Mouse (Mus musculus): ENCODE results near the gene Ifnar2. TPM values are rescaled to one million over a fixed set of nuclear protein-coding genes. Genes with fewer than 3 reads are reported as not detected.

Ifnar2 gene
- polyA plus RNA-seq, 1 experiment from 2014 or later = 41.7 TPM

GRCm38 (mm10) chr16:91381606-91382005 is 9.0 kb downstream of the Ifnar2 start:
- Histone ChIP-seq H3K4me2 (ENCODE audit: low read length) (no peak overlapping the region), H3K27me3 (replicated peaks; ENCODE audit: control insufficient read depth, insufficient read depth, low read length) (no peaks in the 10 kb centered on the region), H3K36me3 (ENCODE audit: control insufficient read depth, insufficient read depth, low read length) (peaks cover 10% of the 10 kb centered on the region), H3K27ac (ENCODE audit: low read depth, low read length) (no peak overlapping the region), H3K4me1 (ENCODE audit: control insufficient read depth, insufficient read depth, low read depth, low read length) (no peaks in the 10 kb centered on the region; the same call in 1 of the 2 replicates), H3K9ac (ENCODE audit: low read depth, low read length) (no peak overlapping the region), H3K9me3 (ENCODE audit: control insufficient read depth, low read length) (no peaks in the 10 kb centered on the region), H3K4me3 (ENCODE audit: low read length) (no peak overlapping the region)
- no peak for ATAC-seq
- WGBS = 84% methylated on average over 4 of the region's 4 CpGs

- Histone ChIP-seq H3K27me3 (replicated peaks; ENCODE audit: control insufficient read depth, insufficient read depth, low read length) (no peaks in the 10 kb centered on the region), H3K27ac (ENCODE audit: low read depth, low read length) (no peak overlapping the region), H3K4me2 (ENCODE audit: low read length) (no peak overlapping the region), H3K9me3 (ENCODE audit: control insufficient read depth, low read length) (no peaks in the 10 kb centered on the region), H3K9ac (ENCODE audit: low read depth, low read length) (no peak overlapping the region), H3K36me3 (ENCODE audit: control insufficient read depth, insufficient read depth, low read length) (peaks cover 10% of the 10 kb centered on the region), H3K4me3 (ENCODE audit: low read length) (no peak overlapping the region), H3K4me1 (ENCODE audit: control insufficient read depth, insufficient read depth, low read depth, low read length) (no peaks in the 10 kb centered on the region; the same call in 1 of the 2 replicates)
- ATAC-seq = no peak
- WGBS = 89% methylated on average over 9 of the region's 9 CpGs
Observed at GRCm38 (mm10) chr16:91382261-91382790, 9.7 kb downstream of the Ifnar2 start.

GRCm38 (mm10) chr16:91384221-91384620 is 11.6 kb downstream of the Ifnar2 start:
- no peak overlapping the region for H3K9ac ChIP-seq (ENCODE audit: low read depth, low read length)
- no peak overlapping the region for H3K4me3 ChIP-seq (ENCODE audit: low read length)
- ATAC-seq = no peak
- H3K9me3 ChIP-seq (ENCODE audit: control insufficient read depth, low read length) = no peaks in the 10 kb centered on the region
- 88% methylated on average over 4 of the region's 4 CpGs for WGBS
- no peaks in the 10 kb centered on the region for H3K27me3 ChIP-seq (replicated peaks; ENCODE audit: control insufficient read depth, insufficient read depth, low read length)
- H3K27ac ChIP-seq (ENCODE audit: low read depth, low read length) = no peak overlapping the region
- peaks cover 18% of the 10 kb centered on the region for H3K36me3 ChIP-seq (ENCODE audit: control insufficient read depth, insufficient read depth, low read length)
- no peaks in the 10 kb centered on the region for H3K4me1 ChIP-seq (ENCODE audit: control insufficient read depth, insufficient read depth, low read depth, low read length)
- no peak overlapping the region for H3K4me2 ChIP-seq (ENCODE audit: low read length)

DNA sequence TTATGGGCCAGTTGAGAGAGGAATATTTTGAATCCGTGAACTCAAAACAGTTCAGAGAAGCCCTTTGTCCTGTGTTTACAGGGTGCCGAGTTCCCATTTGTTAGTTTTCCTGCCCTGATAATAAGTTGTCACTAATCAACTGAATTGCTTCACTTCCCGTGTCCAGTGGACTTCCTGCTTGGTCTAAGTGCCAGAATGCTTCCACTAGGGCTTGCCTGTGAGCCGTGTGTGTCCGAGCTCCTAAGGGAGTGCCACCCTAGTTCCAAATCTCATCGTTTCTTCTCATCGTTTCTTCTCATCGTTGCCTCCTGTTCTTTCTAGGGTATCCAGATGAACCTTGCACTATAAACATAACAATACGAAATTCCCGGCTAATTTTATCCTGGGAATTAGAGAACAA is 13.0 kb downstream of the Ifnar2 start:
- 0 out of 2 replicates have a peak overlapping the region, but pooled peaks have one; percentile 48 for H3K27ac ChIP-seq (ENCODE audit: low read depth, low read length)
- no peak overlapping the region for H3K4me2 ChIP-seq (ENCODE audit: low read length)
- H3K4me1 ChIP-seq (ENCODE audit: control insufficient read depth, insufficient read depth, low read depth, low read length) = no peaks in the 10 kb centered on the region
- peaks cover 18% of the 10 kb centered on the region for H3K36me3 ChIP-seq (ENCODE audit: control insufficient read depth, insufficient read depth, low read length)
- no peaks in the 10 kb centered on the region for H3K9me3 ChIP-seq (ENCODE audit: control insufficient read depth, low read length)
- ATAC-seq = no peak
- H3K9ac ChIP-seq (ENCODE audit: low read depth, low read length) = no peak overlapping the region
- H3K4me3 ChIP-seq (ENCODE audit: low read length) = no peak overlapping the region
- WGBS = 55% methylated on average over 10 of the region's 10 CpGs
- H3K27me3 ChIP-seq (replicated peaks; ENCODE audit: control insufficient read depth, insufficient read depth, low read length) = no peaks in the 10 kb centered on the region

DNA sequence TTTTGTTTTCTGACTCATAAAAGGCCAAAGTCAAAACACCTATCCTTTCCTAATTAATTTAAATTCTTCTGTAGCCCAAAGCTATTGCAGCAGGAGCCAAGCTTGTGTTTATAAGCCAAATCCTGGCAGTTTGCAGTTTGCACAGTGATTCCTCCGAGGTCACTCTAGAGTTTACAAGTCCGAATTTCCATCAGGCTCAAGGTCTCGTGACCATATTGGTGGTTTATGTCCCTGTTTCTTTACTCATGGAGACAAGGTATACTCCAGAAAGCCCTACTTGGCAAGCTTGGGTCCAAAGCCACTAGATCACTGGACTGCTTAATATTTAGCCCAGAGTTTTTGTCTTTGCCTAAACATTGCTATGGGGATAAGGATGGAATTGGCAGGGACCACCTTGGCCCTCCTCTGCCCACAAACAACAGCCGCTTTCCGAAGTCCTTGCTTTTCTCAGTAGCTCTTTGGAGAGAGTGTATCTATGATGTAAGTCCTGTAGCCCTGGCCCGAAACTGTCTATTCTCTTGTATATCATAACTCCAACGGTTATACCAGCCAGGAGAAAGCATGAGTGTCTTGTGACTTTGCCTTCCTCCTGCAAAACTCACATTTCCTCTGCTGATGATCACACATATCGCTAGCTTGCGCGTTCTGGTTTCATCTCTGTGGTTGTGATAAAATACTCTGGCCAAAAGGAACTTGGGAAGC is 14.0 kb downstream of the Ifnar2 start:
- Histone ChIP-seq H3K9ac (ENCODE audit: low read depth, low read length) (no peak overlapping the region), H3K4me2 (ENCODE audit: low read length) (no peak overlapping the region), H3K36me3 (ENCODE audit: control insufficient read depth, insufficient read depth, low read length) (peaks cover 18% of the 10 kb centered on the region), H3K4me3 (ENCODE audit: low read length) (no peak overlapping the region), H3K27ac (ENCODE audit: low read depth, low read length) (no peak overlapping the region), H3K9me3 (ENCODE audit: control insufficient read depth, low read length) (no peaks in the 10 kb centered on the region), H3K27me3 (replicated peaks; ENCODE audit: control insufficient read depth, insufficient read depth, low read length) (no peaks in the 10 kb centered on the region), H3K4me1 (ENCODE audit: control insufficient read depth, insufficient read depth, low read depth, low read length) (no peaks in the 10 kb centered on the region)
- WGBS = 89% methylated on average over 10 of the region's 10 CpGs
- no peak; the same call in 1 of the 2 replicates for ATAC-seq

DNA sequence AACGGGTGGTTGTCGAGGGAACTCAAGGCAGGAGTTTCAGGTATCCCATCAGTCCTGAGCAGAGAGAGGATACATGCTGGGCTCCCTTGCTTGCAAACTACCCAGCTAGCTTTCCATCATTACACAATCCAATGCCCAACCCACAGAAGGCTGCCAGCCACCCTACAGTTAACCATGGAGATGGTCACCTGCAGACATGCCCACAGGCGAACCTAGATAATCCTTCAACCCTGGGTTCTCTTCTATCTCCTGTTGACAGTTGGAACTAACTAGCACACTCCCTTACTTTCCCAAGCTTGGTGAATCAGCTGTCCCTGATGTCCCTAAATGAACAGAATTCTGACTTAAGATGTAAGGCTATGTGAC is 14.5 kb downstream of the Ifnar2 start:
- no peak overlapping the region for H3K4me3 ChIP-seq (ENCODE audit: low read length)
- 74% methylated on average over 3 of the region's 3 CpGs for WGBS
- H3K4me1 ChIP-seq (ENCODE audit: control insufficient read depth, insufficient read depth, low read depth, low read length) = no peaks in the 10 kb centered on the region
- peaks cover 21% of the 10 kb centered on the region for H3K36me3 ChIP-seq (ENCODE audit: control insufficient read depth, insufficient read depth, low read length)
- H3K4me2 ChIP-seq (ENCODE audit: low read length) = no peak overlapping the region
- H3K27ac ChIP-seq (ENCODE audit: low read depth, low read length) = no peak overlapping the region
- no peak for ATAC-seq
- no peaks in the 10 kb centered on the region for H3K9me3 ChIP-seq (ENCODE audit: control insufficient read depth, low read length)
- H3K9ac ChIP-seq (ENCODE audit: low read depth, low read length) = no peak overlapping the region
- H3K27me3 ChIP-seq (replicated peaks; ENCODE audit: control insufficient read depth, insufficient read depth, low read length) = no peaks in the 10 kb centered on the region

GRCm38 (mm10) chr16:91390100-91390499 is 17.5 kb downstream of the Ifnar2 start:
- Histone ChIP-seq H3K4me3 (ENCODE audit: low read length) (no peak overlapping the region), H3K9ac (ENCODE audit: low read depth, low read length) (no peak overlapping the region), H3K9me3 (ENCODE audit: control insufficient read depth, low read length) (no peaks in the 10 kb centered on the region), H3K27me3 (replicated peaks; ENCODE audit: control insufficient read depth, insufficient read depth, low read length) (no peaks in the 10 kb centered on the region), H3K4me2 (ENCODE audit: low read length) (no peak overlapping the region), H3K4me1 (ENCODE audit: control insufficient read depth, insufficient read depth, low read depth, low read length) (no peaks in the 10 kb centered on the region), H3K27ac (ENCODE audit: low read depth, low read length) (no peak overlapping the region), H3K36me3 (ENCODE audit: control insufficient read depth, insufficient read depth, low read length) (peaks cover 24% of the 10 kb centered on the region)
- ATAC-seq = no peak
- WGBS = 86% methylated on average over 4 of the region's 4 CpGs

- Histone ChIP-seq H3K9me3 (ENCODE audit: control insufficient read depth, low read length) (no peaks in the 10 kb centered on the region), H3K4me1 (ENCODE audit: control insufficient read depth, insufficient read depth, low read depth, low read length) (no peaks in the 10 kb centered on the region), H3K9ac (ENCODE audit: low read depth, low read length) (no peak within 1 kb of the TSS), H3K27ac (ENCODE audit: low read depth, low read length) (no peak within 1 kb of the TSS), H3K4me2 (ENCODE audit: low read length) (no peak within 1 kb of the TSS), H3K36me3 (ENCODE audit: control insufficient read depth, insufficient read depth, low read length) (peaks cover 28% of the 10 kb centered on the region), H3K27me3 (replicated peaks; ENCODE audit: control insufficient read depth, insufficient read depth, low read length) (no peaks in the 10 kb centered on the region), H3K4me3 (ENCODE audit: low read length) (no peak within 1 kb of the TSS)
- 86% methylated on average over 5 of the region's 5 CpGs for whole genome bisulfite sequencing
- no peak for ATAC-seq
Observed at GRCm38 (mm10) chr16:91391421-91391820, 18.8 kb downstream of the Ifnar2 start, which contains the start of gene Gm21970. Gm21970 (plus strand) TSS chr16:91391721.

DNA sequence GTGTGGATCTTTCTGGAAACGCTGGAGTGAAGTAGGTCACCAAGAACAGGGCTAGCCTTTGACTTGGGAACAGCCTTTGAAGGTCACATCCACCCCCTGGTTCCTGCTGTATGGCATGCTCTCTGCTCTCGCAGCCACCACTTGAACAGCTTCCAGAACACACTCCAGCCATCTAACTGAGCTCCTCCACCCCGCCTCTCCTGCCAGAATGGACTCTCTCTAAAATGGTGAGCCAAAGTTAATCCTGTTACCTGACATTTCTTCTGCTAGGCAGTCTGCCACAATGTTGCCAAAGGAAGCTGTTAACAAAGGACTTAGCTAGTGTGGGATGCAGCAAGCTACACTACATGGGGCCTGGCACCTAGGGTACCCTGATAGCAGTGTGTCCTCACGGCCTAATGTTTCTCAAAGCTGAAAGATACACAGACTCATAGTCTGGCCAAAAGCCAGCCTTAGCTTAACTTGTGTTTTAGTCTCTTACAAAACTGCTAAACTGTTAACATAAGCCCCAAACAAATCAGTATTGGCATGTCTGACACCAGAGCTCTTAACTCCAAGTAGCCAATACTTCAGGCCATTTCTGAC is 22.3 kb downstream of the Ifnar2 start:
- Histone ChIP-seq H3K9ac (ENCODE audit: low read depth, low read length) (no peak overlapping the region), H3K4me1 (ENCODE audit: control insufficient read depth, insufficient read depth, low read depth, low read length) (no peaks in the 10 kb centered on the region), H3K36me3 (ENCODE audit: control insufficient read depth, insufficient read depth, low read length) (peaks cover 20% of the 10 kb centered on the region), H3K9me3 (ENCODE audit: control insufficient read depth, low read length) (no peaks in the 10 kb centered on the region), H3K27me3 (replicated peaks; ENCODE audit: control insufficient read depth, insufficient read depth, low read length) (no peaks in the 10 kb centered on the region), H3K4me2 (ENCODE audit: low read length) (no peak overlapping the region), H3K4me3 (ENCODE audit: low read length) (no peak overlapping the region), H3K27ac (ENCODE audit: low read depth, low read length) (no peak overlapping the region)
- no peak for ATAC-seq
- WGBS = 69% methylated on average over 4 of the region's 4 CpGs
